Mouse (Mus musculus): Measurements from ENCODE around the gene Vmn1r95. TPM values are rescaled to one million over a fixed set of nuclear protein-coding genes. Genes with fewer than 3 reads are reported as not detected.
"Not testable (repeated sequence)": the region's sequence is repeated elsewhere in the genome, so short reads cannot be mapped to it uniquely, and the experiment has no call there.

Gene Vmn1r95
- not detected for total RNA-seq (2021)
- long read RNA-seq: 0 reads

- DNase-seq (ENCODE audit: low spot score in 2 of 2): not testable (repeated sequence)
Measured at GRCm38 (mm10) chr7:20193410-20193809, at the start of gene Vmn1r95. TSS of gene Vmn1r95 (plus strand) at chr7:20193710.

- not testable (repeated sequence) for DNase-seq (ENCODE audit: low spot score in 2 of 2)
Measured at GRCm38 (mm10) chr7:20168277-20168676, 25.2 kb upstream of the Vmn1r95 start, which contains the start of gene Vmn1r94. TSS of gene Vmn1r94 (minus strand) at chr7:20168377.

GRCm38 (mm10) chr7:20205507-20205906, 12.0 kb downstream of the Vmn1r95 start, which contains the start of gene Gm6164:
TSS of gene Gm6164 (minus strand) at chr7:20205607.
- DNase-seq (ENCODE audit: low spot score in 2 of 2): not testable (repeated sequence)

GRCm38 (mm10) chr7:20233728-20234127, 40.2 kb downstream of the Vmn1r95 start, which contains the start of gene Gm4498:
TSS of gene Gm4498 (minus strand) at chr7:20233828.
- DNase-seq (ENCODE audit: low spot score in 2 of 2): not testable (repeated sequence)

Other genes with a start within 250 kb of the Vmn1r95 start
- gene Igsf23, start 243.0 kb upstream of the Vmn1r95 start, total RNA-seq (2021): not detected
- not detected for gene Ceacam20, start 228.3 kb upstream of the Vmn1r95 start, total RNA-seq (2021)
- not detected for gene Nlrp9b, start 202.2 kb upstream of the Vmn1r95 start, total RNA-seq (2021)
- not detected for gene Vmn1r91, start 94.0 kb upstream of the Vmn1r95 start, total RNA-seq (2021)
- gene Gm16442, start 71.1 kb upstream of the Vmn1r95 start, total RNA-seq (2021): not detected
- not detected for gene Vmn1r93, start 54.6 kb upstream of the Vmn1r95 start, total RNA-seq (2021)
- gene Vmn1r94, start 25.3 kb upstream of the Vmn1r95 start, total RNA-seq (2021): not detected
- not detected for gene Gm6164, start 11.9 kb downstream of the Vmn1r95 start, total RNA-seq (2021)
- gene Gm4498, start 40.1 kb downstream of the Vmn1r95 start, total RNA-seq (2021): not detected
- not detected for gene Gm5890, start 69.1 kb downstream of the Vmn1r95 start, total RNA-seq (2021)
- not detected for gene Gm4133, start 140.4 kb downstream of the Vmn1r95 start, total RNA-seq (2021)
- gene Gm5728, start 181.7 kb downstream of the Vmn1r95 start, total RNA-seq (2021): not detected
- gene Vmn1r100, start 224.2 kb downstream of the Vmn1r95 start, total RNA-seq (2021): not detected
- not detected for gene Vmn1r101, start 248.9 kb downstream of the Vmn1r95 start, total RNA-seq (2021)